Mouse (Mus musculus): Measurements from ENCODE around the gene Shprh. TPM values are rescaled to one million over a fixed set of nuclear protein-coding genes. Genes with fewer than 3 reads are reported as not detected.
A peak's percentile ranks its signal among the peaks of the same experiment; 100 is the strongest.

Shprh gene
- total RNA-seq (2014; rRNA removed) (14.5 and 16.2 TPM in 2 replicates), polyA plus RNA-seq (2012; rRNA removed) (1.4 and 1.8 TPM in 2 replicates)

- Histone ChIP-seq H3K4me1 (ENCODE audit: control insufficient read depth, insufficient read depth, low read length) (peaks cover 2% of the 10 kb centered on the region; the same call in 1 of the 2 replicates), H3K9ac (ENCODE audit: low read depth, low read length) (peak within 1 kb of the TSS; percentile 87), H3K27me3 (ENCODE audit: control insufficient read depth, insufficient read depth, low read length) (no peaks in the 10 kb centered on the region), H3K27ac (replicated peaks; ENCODE audit: insufficient read depth, low read depth, low read length) (peak within 1 kb of the TSS; percentile 46), H3K36me3 (ENCODE audit: control insufficient read depth, insufficient read depth, low read length) (peaks cover 12% of the 10 kb centered on the region; the same call in 1 of the 2 replicates), H3K4me3 (ENCODE audit: insufficient read depth, low read depth, low read length) (peak within 1 kb of the TSS; percentile 89), H3K79me2 (ENCODE audit: control insufficient read depth, insufficient read depth, low read length) (peaks cover 9% of the 10 kb centered on the region; the same call in 1 of the 2 replicates)
- WGBS: 1% methylated on average over 60 of the region's 60 CpGs
- peak; percentile 96 for DNase-seq (ENCODE audit: extremely low read depth, low read depth, low spot score)
- TF ChIP-seq POLR2A (IDR thresholded peaks at IDR 0.05; ENCODE audit: extremely low read depth, insufficient read depth, low read length): peak; percentile 51; the same call in 1 of the 2 replicates
- TF ChIP-seq CTCF (IDR thresholded peaks at IDR 0.05; ENCODE audit: low read depth, low read length): 0 out of 2 replicates have a peak, but pooled peaks have one; percentile 4
Measured at GRCm38 (mm10) chr10:11148884-11149741, at the start of gene Shprh. Shprh (plus strand) TSS chr10:11149427.

GRCm38 (mm10) chr10:11121781-11122180 lies 27.4 kb upstream of the Shprh start:
- H3K36me3 ChIP-seq (ENCODE audit: control insufficient read depth, insufficient read depth, low read length): no peaks in the 10 kb centered on the region
- 89% methylated on average over 2 of the region's 2 CpGs for WGBS
- no peak overlapping the region for H3K4me3 ChIP-seq (ENCODE audit: insufficient read depth, low read depth, low read length)
- H3K9ac ChIP-seq (ENCODE audit: low read depth, low read length): no peak overlapping the region
- no peaks in the 10 kb centered on the region for H3K4me1 ChIP-seq (ENCODE audit: control insufficient read depth, insufficient read depth, low read length)
- H3K79me2 ChIP-seq (ENCODE audit: control insufficient read depth, insufficient read depth, low read length): no peaks in the 10 kb centered on the region
- H3K27ac ChIP-seq (replicated peaks; ENCODE audit: insufficient read depth, low read depth, low read length): no peak overlapping the region
- TF ChIP-seq POLR2A (IDR thresholded peaks at IDR 0.05; ENCODE audit: extremely low read depth, insufficient read depth, low read length): no peak
- no peak for TF ChIP-seq CTCF (IDR thresholded peaks at IDR 0.05; ENCODE audit: low read depth, low read length)
- no peak for DNase-seq (ENCODE audit: extremely low read depth, low read depth, low spot score)
- H3K27me3 ChIP-seq (ENCODE audit: control insufficient read depth, insufficient read depth, low read length): no peaks in the 10 kb centered on the region

- TF ChIP-seq POLR2A (IDR thresholded peaks at IDR 0.05; ENCODE audit: extremely low read depth, insufficient read depth, low read length): no peak
- TF ChIP-seq CTCF (IDR thresholded peaks at IDR 0.05; ENCODE audit: low read depth, low read length): no peak
- Histone ChIP-seq H3K79me2 (ENCODE audit: control insufficient read depth, insufficient read depth, low read length) (no peaks in the 10 kb centered on the region; the same call in 1 of the 2 replicates), H3K27ac (replicated peaks; ENCODE audit: insufficient read depth, low read depth, low read length) (no peak overlapping the region), H3K4me3 (ENCODE audit: insufficient read depth, low read depth, low read length) (no peak overlapping the region), H3K9ac (ENCODE audit: low read depth, low read length) (no peak overlapping the region), H3K36me3 (ENCODE audit: control insufficient read depth, insufficient read depth, low read length) (no peaks in the 10 kb centered on the region), H3K4me1 (ENCODE audit: control insufficient read depth, insufficient read depth, low read length) (peaks cover 2% of the 10 kb centered on the region; the same call in 1 of the 2 replicates), H3K27me3 (ENCODE audit: control insufficient read depth, insufficient read depth, low read length) (no peaks in the 10 kb centered on the region)
- DNase-seq (ENCODE audit: extremely low read depth, low read depth, low spot score): no peak
Measured at GRCm38 (mm10) chr10:11145580-11145979, 3.6 kb upstream of the Shprh start.

GRCm38 (mm10) chr10:11148446-11148845 lies 781 bp upstream of the Shprh start:
- Histone ChIP-seq H3K4me3 (ENCODE audit: insufficient read depth, low read depth, low read length) (no peak overlapping the region), H3K27ac (replicated peaks; ENCODE audit: insufficient read depth, low read depth, low read length) (no peak overlapping the region), H3K9ac (ENCODE audit: low read depth, low read length) (no peak overlapping the region), H3K4me1 (ENCODE audit: control insufficient read depth, insufficient read depth, low read length) (peaks cover 2% of the 10 kb centered on the region; the same call in 1 of the 2 replicates), H3K79me2 (ENCODE audit: control insufficient read depth, insufficient read depth, low read length) (peaks cover 9% of the 10 kb centered on the region; the same call in 1 of the 2 replicates), H3K36me3 (ENCODE audit: control insufficient read depth, insufficient read depth, low read length) (peaks cover 12% of the 10 kb centered on the region; the same call in 1 of the 2 replicates), H3K27me3 (ENCODE audit: control insufficient read depth, insufficient read depth, low read length) (no peaks in the 10 kb centered on the region)
- no peak for DNase-seq (ENCODE audit: extremely low read depth, low read depth, low spot score)
- 63% methylated on average over 4 of the region's 4 CpGs for WGBS
- no peak for TF ChIP-seq POLR2A (IDR thresholded peaks at IDR 0.05; ENCODE audit: extremely low read depth, insufficient read depth, low read length)
- TF ChIP-seq CTCF (IDR thresholded peaks at IDR 0.05; ENCODE audit: low read depth, low read length): no peak

- Histone ChIP-seq H3K4me1 (ENCODE audit: control insufficient read depth, insufficient read depth, low read length) (peaks cover 4% of the 10 kb centered on the region; the same call in 1 of the 2 replicates), H3K79me2 (ENCODE audit: control insufficient read depth, insufficient read depth, low read length) (peaks cover 9% of the 10 kb centered on the region; the same call in 1 of the 2 replicates), H3K27ac (replicated peaks; ENCODE audit: insufficient read depth, low read depth, low read length) (peak overlapping the region; percentile 46), H3K4me3 (ENCODE audit: insufficient read depth, low read depth, low read length) (peak overlapping the region; percentile 89), H3K27me3 (ENCODE audit: control insufficient read depth, insufficient read depth, low read length) (no peaks in the 10 kb centered on the region), H3K36me3 (ENCODE audit: control insufficient read depth, insufficient read depth, low read length) (peaks cover 15% of the 10 kb centered on the region; the same call in 1 of the 2 replicates), H3K9ac (ENCODE audit: low read depth, low read length) (peak overlapping the region; percentile 87)
- TF ChIP-seq POLR2A (IDR thresholded peaks at IDR 0.05; ENCODE audit: extremely low read depth, insufficient read depth, low read length) (no peak), CTCF (IDR thresholded peaks at IDR 0.05; ENCODE audit: low read depth, low read length) (no peak)
- DNase-seq (ENCODE audit: extremely low read depth, low read depth, low spot score): peak; percentile 61
- under 1% methylated on average over 20 of the region's 20 CpGs for WGBS
Measured at GRCm38 (mm10) chr10:11149742-11150125, 507 bp downstream of the Shprh start.
